Mouse (Mus musculus) midbrain, postnatal 0 days (tissue): Measurements from ENCODE around the gene Gdpd3. TPM values are rescaled to one million over a fixed set of nuclear protein-coding genes. Genes with fewer than 3 reads are reported as not detected.

ENCODE experiments used
- ATAC-seq: fragments of 200-750 bp; cut with Nextera tagmentation; 2 replicates; pipeline ENCODE4 v1.8.0; 2017; ENCODE audit warnings: moderate number of reproducible peaks, mild to moderate bottlenecking, moderate TSS enrichment, moderate library complexity; ENCODE audit not compliant: low FRiP score
- DNase-seq: peaks from one replicate; pipeline ENCODE4 v3.0.0-alpha.2; 2015; ENCODE audit warnings: low spot score
- H3K27ac ChIP-seq: fragments of 300-500 bp; sonication (generic); 2 replicates; pipeline ENCODE4 v1.5.1; 2014; ENCODE audit warnings: low read depth, mild to moderate bottlenecking, low read length, mixed read lengths
- H3K27me3 ChIP-seq: fragments of 300-500 bp; sonication (generic); 2 replicates; pipeline ENCODE4 v1.6.1; 2014; ENCODE audit warnings: low read length, control low read depth, mixed read lengths; ENCODE audit not compliant: insufficient read depth
- H3K36me3 ChIP-seq: fragments of 300-500 bp; sonication (generic); 2 replicates; pipeline ENCODE4 v1.6.1; 2014; ENCODE audit warnings: low read length, control low read depth, mixed read lengths; ENCODE audit not compliant: insufficient read depth
- H3K4me1 ChIP-seq: fragments of 300-500 bp; sonication (generic); 2 replicates; pipeline ENCODE4 v1.6.1; 2014; ENCODE audit warnings: mild to moderate bottlenecking, control low read depth, antibody characterized with exemption, low read length, mixed read lengths; ENCODE audit not compliant: insufficient read depth
- H3K4me2 ChIP-seq: fragments of 300-500 bp; sonication (generic); 2 replicates; pipeline ENCODE4 v1.6.1; 2014; ENCODE audit warnings: low read depth, mild to moderate bottlenecking, low read length, mixed read lengths; ENCODE audit not compliant: poor library complexity, severe bottlenecking
- H3K4me3 ChIP-seq: fragments of 300-500 bp; sonication (generic); 2 replicates; pipeline ENCODE4 v1.5.1; 2014; ENCODE audit warnings: low read depth, mild to moderate bottlenecking, low read length, moderate library complexity
- H3K9ac ChIP-seq: fragments of 300-500 bp; sonication (generic); replicated peaks from 2 replicates; pipeline ENCODE4 v1.6.1; 2014; ENCODE audit warnings: mild to moderate bottlenecking, low read length, moderate library complexity, mixed read lengths; ENCODE audit not compliant: poor library complexity, severe bottlenecking
- H3K9me3 ChIP-seq: fragments of 300-500 bp; sonication (generic); 2 replicates; pipeline ENCODE4 v1.6.1; 2016; ENCODE audit warnings: low read length, control low read depth
- CTCF ChIP-seq: IDR thresholded peaks from 2 replicates; pipeline ENCODE4 v1.5.1; 2016; ENCODE audit warnings: antibody characterized with exemption, mild to moderate bottlenecking
- WGBS: fragments of 180-500 bp; shearing (Covaris S2); extraction: QIAGEN DNeasy Blood & Tissue Kit; methylation state at CpG from one replicate; pipeline ENCODE4 v1.1.7; 2014; 5-methylcytosine and 5-hydroxymethylcytosine counted together
- polyA plus RNA-seq: library from polyadenylated mRNA; unstranded; fragments of >200 nt; fragmentation: Nextera tagmentation; extraction: Ambion mirVana; gene quantifications from 2 replicates; pipeline ENCODE4 v1.2.1, GENCODE M21; 2015
- total RNA-seq: library from RNA; depleted of rRNA; stranded (reverse); fragments of >200 nt; gene quantifications from 2 replicates; pipeline ENCODE4 v1.2.3, GENCODE M21; 2014

The Gdpd3 gene
- total and polyA plus RNA-seq, 2 experiments from 2014 or later: 1.3 TPM; not detected in 1

DNA sequence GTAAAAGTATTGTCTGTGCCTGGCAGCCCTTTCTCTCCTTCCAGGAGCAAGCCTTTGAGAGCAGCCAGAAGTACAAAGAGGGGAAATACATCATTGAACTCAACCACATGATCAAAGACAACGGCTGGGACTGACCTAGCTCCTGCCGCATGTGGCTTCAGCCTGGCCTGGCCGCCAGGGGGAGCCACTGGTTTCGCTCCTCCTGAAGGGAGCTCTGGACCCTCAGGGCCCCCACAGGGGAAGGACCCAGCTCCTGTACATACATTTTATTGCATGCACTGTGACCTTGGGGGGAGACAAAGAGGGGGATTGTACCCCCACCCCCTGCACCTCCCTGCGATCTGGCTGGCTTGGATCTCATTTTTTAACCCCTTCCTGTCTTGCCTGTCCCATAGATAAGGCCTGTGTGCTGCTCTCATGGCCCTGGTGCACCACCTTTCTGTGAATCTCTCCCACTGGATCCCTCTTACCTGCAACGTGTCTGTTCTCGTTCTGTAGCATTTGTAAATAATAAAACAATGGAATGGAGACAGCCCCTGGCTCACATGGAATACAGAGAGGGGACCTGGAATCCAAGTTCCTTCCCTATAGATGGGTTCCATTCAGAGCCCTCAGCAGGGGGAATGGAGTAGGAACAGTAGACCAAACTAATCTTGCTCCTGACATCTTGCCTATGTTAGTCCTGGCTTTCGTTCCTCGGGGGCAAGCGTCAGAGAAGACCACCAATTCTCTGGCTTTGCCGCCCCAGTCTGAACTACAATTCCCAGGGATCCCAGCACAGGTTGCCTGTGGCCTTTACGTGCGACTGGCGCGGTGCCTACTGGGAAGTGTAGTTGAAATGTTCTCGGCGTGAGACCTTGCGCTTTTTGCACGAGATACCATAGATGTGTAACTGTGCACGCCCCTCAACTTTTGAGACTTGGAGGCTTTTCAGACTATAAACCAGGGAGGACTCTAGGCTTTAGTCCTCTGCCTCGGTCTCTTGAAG, 14.1 kb downstream of the Gdpd3 start:
- Histone ChIP-seq H3K9me3 (no peaks in the 10 kb centered on the region), H3K36me3 (peaks cover 12% of the 10 kb centered on the region), H3K4me1 (peaks cover 13% of the 10 kb centered on the region), H3K4me2 (peak overlapping the region; percentile 93), H3K9ac (peak overlapping the region; percentile 66), H3K27ac (peak overlapping the region; percentile 85), H3K27me3 (no peaks in the 10 kb centered on the region), H3K4me3 (peak overlapping the region; percentile 41)
- WGBS: under 1% methylated on average over 21 of the region's 21 CpGs
- ATAC-seq: peak; percentile 82
- DNase-seq: peak; percentile 95
- peak; percentile 91 for TF ChIP-seq CTCF

DNA sequence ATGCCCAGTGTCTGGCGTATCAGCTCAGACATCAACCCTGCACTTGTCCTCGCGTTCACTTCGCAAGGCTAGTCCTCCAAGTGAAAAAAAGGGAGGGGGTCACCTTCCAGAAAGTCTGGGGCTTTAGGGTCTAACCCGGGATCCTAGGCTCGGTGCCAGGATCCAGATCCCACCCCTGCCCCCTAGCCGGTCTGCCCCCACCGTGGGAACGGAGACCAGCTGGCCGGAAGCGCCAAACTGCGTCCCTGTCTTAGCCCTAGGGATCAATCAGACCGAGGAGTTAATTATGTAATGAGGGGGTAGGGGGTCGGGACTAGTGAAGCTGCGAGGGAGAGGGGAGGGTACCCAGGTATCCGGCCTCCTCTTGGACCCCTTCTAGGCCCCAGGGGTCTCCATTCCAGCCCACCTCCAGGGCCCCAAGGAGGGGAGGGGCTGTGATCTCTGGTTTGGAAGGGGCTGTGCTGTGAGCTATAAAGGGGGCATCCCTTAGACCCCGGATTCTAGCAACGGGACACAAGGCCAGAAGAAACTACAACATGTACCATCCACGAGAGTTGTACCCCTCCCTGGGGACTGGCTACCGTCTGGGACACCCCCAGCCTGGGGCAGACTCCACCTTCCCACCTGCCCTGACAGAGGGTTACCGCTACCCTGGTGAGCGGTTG, 15.0 kb downstream of the Gdpd3 start, which contains the start of gene Tbx6:
TSS of gene Tbx6 (plus strand) at position 513 of the 665 bp plus-strand sequence.
- Histone ChIP-seq H3K4me1 (peaks cover 13% of the 10 kb centered on the region), H3K27ac (peak within 1 kb of the TSS; percentile 85), H3K9me3 (no peaks in the 10 kb centered on the region), H3K4me3 (peak within 1 kb of the TSS; percentile 41), H3K9ac (peak within 1 kb of the TSS; percentile 66), H3K27me3 (no peaks in the 10 kb centered on the region), H3K4me2 (peak within 1 kb of the TSS; percentile 93), H3K36me3 (peaks cover 18% of the 10 kb centered on the region)
- no peak for TF ChIP-seq CTCF
- DNase-seq (no peak), ATAC-seq (no peak; the same call in 1 of the 2 replicates)
- 7% methylated on average over 22 of the region's 22 CpGs for WGBS

DNA sequence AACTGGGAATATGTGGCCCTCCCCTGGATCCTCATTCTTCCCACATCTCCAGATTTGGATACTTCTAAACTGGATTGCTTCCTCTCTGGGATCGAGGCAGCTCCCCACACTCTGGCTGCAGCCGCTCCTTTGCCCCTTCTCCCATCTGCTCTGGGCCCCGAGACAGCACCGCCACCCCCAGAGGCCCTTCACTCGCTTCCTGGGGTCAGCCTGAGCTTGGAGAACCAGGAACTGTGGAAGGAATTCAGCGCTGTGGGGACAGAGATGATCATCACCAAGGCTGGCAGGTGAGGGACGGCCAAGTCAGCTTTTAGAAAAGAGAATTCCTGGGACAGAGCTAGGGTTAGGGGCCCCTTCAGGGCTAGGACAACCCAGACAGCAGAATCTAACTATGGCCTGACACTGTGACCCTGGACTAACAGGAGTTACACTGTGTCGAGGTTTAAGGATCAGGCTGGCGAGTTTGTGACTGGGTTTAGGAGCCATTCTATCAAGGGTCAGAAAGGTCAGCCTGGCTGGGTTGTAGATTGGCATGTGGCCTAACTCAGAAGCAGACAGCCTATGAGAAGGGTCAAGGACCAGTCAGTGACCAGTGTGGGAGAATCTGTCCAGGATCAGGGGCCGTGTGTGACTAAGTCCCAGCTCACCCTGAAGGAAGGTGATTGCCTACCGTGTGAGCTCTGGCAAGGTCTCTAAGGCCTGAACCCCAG, 15.7 kb downstream of the Gdpd3 start:
- ATAC-seq (no peak), DNase-seq (no peak)
- Histone ChIP-seq H3K27ac (no peak overlapping the region), H3K9me3 (no peaks in the 10 kb centered on the region), H3K27me3 (no peaks in the 10 kb centered on the region), H3K4me1 (peaks cover 13% of the 10 kb centered on the region), H3K9ac (no peak overlapping the region), H3K36me3 (peaks cover 23% of the 10 kb centered on the region), H3K4me3 (no peak overlapping the region; the same call in 1 of the 2 replicates), H3K4me2 (no peak overlapping the region)
- TF ChIP-seq CTCF: no peak
- WGBS: 39% methylated on average over 11 of the region's 11 CpGs

DNA sequence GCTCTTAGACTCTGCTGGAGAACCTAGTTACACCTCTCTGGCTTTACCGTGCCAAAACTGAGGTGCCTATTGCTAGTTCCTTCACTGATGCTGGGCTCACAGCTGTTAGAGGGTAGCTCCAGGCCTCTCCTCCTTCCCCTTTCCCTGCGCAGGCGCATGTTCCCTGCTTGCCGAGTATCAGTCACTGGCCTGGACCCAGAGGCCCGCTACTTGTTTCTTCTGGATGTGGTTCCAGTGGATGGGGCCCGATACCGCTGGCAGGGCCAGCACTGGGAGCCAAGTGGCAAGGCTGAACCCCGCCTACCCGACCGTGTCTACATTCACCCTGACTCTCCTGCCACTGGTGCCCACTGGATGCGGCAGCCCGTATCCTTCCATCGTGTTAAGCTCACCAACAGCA, 16.6 kb downstream of the Gdpd3 start:
- DNase-seq (no peak), ATAC-seq (no peak)
- H3K27me3 ChIP-seq: no peaks in the 10 kb centered on the region
- H3K4me1 ChIP-seq: peaks cover 11% of the 10 kb centered on the region
- no peak overlapping the region for H3K27ac ChIP-seq
- no peak overlapping the region for H3K9ac ChIP-seq
- H3K36me3 ChIP-seq: peaks cover 32% of the 10 kb centered on the region
- H3K4me2 ChIP-seq: no peak overlapping the region
- no peak overlapping the region for H3K4me3 ChIP-seq
- 83% methylated on average over 13 of the region's 13 CpGs for WGBS
- H3K9me3 ChIP-seq: no peaks in the 10 kb centered on the region
- TF ChIP-seq CTCF: no peak

DNA sequence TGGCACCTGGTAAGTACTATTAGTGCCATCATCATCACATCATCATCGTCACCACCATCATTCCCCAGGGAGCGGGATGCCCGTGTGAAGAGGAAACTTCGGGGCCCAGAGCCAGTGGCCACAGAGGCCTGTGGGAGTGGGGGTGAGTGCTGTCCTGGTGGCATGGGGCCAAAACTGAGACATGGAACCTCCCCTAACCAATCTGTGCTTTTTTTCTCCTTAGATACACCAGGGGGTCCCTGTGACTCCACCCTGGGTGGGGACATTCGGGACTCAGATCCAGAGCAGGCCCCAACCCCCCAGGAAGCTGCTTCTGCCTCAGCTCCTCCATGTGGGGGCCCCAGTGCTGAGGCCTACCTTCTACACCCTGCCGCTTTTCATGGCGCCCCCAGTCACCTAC, 18.3 kb downstream of the Gdpd3 start:
- H3K27ac ChIP-seq: no peak overlapping the region
- DNase-seq (no peak), ATAC-seq (no peak)
- H3K27me3 ChIP-seq: no peaks in the 10 kb centered on the region
- 91% methylated on average over 7 of the region's 7 CpGs for WGBS
- no peaks in the 10 kb centered on the region for H3K9me3 ChIP-seq
- H3K4me3 ChIP-seq: no peak overlapping the region
- H3K4me2 ChIP-seq: no peak overlapping the region
- H3K9ac ChIP-seq: no peak overlapping the region
- peaks cover 50% of the 10 kb centered on the region for H3K36me3 ChIP-seq
- no peak for TF ChIP-seq CTCF
- H3K4me1 ChIP-seq: peaks cover 6% of the 10 kb centered on the region; the same call in 1 of the 2 replicates
